Mouse (Mus musculus): Measurements from ENCODE around the gene Tmem206. TPM values are rescaled to one million over a fixed set of nuclear protein-coding genes. Genes with fewer than 3 reads are reported as not detected.

Tmem206 gene
- polyA plus RNA-seq, 1 experiment from 2014 or later: 29.5 TPM

DNA sequence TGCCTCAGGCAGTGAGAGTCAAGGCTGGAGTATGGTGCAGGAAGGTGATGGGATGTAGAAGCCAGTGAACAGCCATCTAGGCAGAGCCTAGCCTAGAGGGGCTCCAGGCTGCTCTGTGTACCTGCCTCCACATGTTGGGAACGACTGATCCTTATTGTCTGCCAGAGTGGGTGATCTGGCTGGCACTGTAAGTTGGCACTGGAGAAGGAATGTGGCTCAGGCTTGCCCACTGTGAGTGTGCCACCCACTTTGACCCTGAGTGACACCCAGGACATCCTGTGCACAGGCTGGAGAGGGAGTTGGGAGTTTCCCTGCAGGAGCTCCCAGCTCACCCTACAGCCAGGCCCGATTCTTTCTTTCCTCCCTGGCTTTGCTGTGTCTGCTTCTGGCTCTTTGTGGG is 14.2 kb downstream of the Tmem206 start:
- no peaks in the 10 kb centered on the region for H3K4me1 ChIP-seq
- no peaks in the 10 kb centered on the region for H3K27me3 ChIP-seq (ENCODE audit: poor library complexity, severe bottlenecking)
- H3K36me3 ChIP-seq (replicated peaks): peaks cover 86% of the 10 kb centered on the region
- 97% methylated on average over 2 of the region's 2 CpGs for WGBS
- H3K9me3 ChIP-seq: no peaks in the 10 kb centered on the region
- H3K4me3 ChIP-seq: no peak overlapping the region
- no peak overlapping the region for H3K27ac ChIP-seq
- no peak for DNase-seq (ENCODE audit: extremely low spot score, low spot score)

DNA sequence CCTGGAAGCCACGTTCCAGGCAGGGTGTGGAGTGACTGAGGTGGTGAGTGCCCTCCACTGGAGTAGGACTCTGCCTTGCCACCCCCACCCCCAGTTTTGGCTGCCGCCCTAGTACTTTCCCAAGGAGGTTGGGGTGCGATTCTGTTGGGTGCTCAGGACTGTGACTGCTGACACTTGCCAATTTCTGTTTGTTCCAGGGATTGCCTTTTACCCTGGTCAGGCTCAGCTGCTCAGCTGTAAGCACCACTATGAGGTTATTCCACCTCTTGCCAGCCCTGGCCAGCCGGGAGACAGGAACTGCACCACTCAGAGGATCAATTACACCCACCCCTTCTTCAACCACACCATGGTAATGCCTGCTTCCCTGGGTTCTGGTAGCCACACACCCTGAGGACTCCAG is 14.8 kb downstream of the Tmem206 start:
- Histone ChIP-seq H3K4me1 (no peaks in the 10 kb centered on the region), H3K4me3 (no peak overlapping the region), H3K27ac (no peak overlapping the region), H3K9me3 (no peaks in the 10 kb centered on the region), H3K27me3 (ENCODE audit: poor library complexity, severe bottlenecking) (no peaks in the 10 kb centered on the region), H3K36me3 (replicated peaks) (peaks cover 92% of the 10 kb centered on the region)
- 91% methylated on average over 4 of the region's 4 CpGs for WGBS
- no peak for DNase-seq (ENCODE audit: extremely low spot score, low spot score)

DNA sequence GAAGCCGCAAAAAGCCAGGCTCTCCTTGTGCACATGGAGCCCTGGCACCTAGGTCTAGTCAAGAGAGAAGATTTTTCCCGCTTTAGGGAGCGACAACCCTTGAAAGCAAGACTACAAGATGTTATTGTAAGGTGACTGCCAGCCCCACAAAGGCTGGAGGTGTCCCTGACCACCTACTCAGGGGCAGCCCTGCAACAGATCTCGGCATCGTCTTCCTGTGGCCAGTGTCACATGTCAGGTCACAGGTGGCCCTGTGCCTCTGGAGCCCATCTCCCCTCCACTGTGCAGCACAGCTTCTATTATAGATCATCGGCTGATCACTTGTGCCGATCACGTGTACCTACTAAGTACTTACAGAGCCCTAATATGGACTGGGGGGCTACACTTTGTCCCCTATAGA is 21.9 kb downstream of the Tmem206 start:
- Histone ChIP-seq H3K4me1 (peaks cover 7% of the 10 kb centered on the region), H3K27me3 (ENCODE audit: poor library complexity, severe bottlenecking) (no peaks in the 10 kb centered on the region), H3K36me3 (replicated peaks) (peaks cover 95% of the 10 kb centered on the region), H3K9me3 (no peaks in the 10 kb centered on the region), H3K4me3 (no peak overlapping the region), H3K27ac (no peak overlapping the region)
- no peak for DNase-seq (ENCODE audit: extremely low spot score, low spot score)
- WGBS: 94% methylated on average over 8 of the region's 8 CpGs

DNA sequence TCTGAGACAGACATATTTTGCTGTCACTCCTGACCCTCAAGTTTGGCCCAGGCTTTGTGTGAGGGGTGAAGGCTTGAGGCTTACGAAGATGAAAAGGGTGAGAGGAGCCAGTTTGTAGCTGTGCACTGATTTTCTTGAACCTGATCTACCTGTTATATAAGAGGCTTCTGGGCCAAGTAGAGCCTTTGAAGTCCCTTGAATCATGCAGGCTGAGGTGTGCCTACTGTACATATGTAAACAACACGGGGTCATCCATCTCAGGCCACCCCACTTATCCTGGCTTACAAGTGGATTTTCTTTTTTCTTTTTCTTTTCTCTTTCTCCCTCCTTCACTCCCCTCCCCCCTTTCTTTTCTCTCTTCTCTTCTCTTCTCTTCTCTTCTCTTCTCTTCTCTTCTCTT is 22.9 kb downstream of the Tmem206 start:
- Histone ChIP-seq H3K27me3 (ENCODE audit: poor library complexity, severe bottlenecking) (no peaks in the 10 kb centered on the region), H3K9me3 (no peaks in the 10 kb centered on the region), H3K4me1 (peaks cover 11% of the 10 kb centered on the region), H3K27ac (no peak overlapping the region), H3K4me3 (no peak overlapping the region), H3K36me3 (replicated peaks) (peaks cover 92% of the 10 kb centered on the region)
- WGBS: 94% methylated on average over 2 of the region's 2 CpGs
- no peak for DNase-seq (ENCODE audit: extremely low spot score, low spot score)

DNA sequence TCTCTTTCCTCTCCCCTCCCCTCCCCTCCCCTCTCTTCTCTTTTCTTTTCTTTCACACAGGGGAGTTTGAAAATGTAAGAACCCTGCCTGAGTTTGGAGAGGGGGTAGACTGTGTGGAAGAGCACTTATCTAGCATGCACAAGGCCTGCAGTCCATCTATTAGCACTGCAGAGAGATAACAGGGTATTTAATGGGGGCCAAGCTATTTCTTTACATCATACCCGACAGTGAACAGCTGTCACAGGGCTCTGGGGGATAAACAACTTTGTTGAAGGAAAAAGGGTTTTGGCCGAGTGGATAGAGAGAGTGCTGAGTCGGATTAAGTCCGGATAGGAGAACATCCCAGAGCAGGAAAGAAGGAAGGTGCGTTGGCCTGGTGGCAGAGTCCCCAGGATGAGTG is 23.3 kb downstream of the Tmem206 start:
- WGBS: 79% methylated on average over 5 of the region's 5 CpGs
- H3K4me1 ChIP-seq: peaks cover 11% of the 10 kb centered on the region
- no peak for DNase-seq (ENCODE audit: extremely low spot score, low spot score)
- H3K36me3 ChIP-seq (replicated peaks): peaks cover 92% of the 10 kb centered on the region
- H3K27ac ChIP-seq: no peak overlapping the region
- no peaks in the 10 kb centered on the region for H3K9me3 ChIP-seq
- H3K27me3 ChIP-seq (ENCODE audit: poor library complexity, severe bottlenecking): no peaks in the 10 kb centered on the region
- no peak overlapping the region for H3K4me3 ChIP-seq

DNA sequence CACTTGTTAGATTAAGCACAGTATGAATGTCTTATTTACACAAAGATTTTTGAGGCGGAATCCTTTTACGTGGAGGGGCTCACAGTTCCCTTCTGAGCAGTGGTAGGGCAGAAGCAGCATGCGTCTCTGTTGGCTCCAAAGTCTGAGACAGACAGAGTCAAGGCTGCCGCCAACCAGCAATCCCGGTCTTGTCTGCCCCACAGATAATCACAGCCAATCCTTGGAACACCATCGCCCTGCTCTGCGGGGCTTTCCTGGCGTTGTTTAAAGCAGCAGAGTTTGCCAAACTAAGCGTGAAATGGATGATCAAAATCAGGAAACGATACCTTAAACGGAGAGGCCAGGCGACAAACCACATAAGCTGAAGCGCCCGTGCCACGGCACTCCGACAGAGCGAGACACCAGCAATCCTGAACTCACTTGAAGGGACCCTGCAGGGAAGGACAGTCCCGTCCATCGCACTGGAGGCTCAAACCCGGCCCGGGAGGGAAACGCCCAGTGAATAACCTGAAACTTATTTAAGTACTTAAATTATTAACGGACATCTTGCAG is 23.9 kb downstream of the Tmem206 start:
- peaks cover 11% of the 10 kb centered on the region for H3K4me1 ChIP-seq
- H3K27me3 ChIP-seq (ENCODE audit: poor library complexity, severe bottlenecking): no peaks in the 10 kb centered on the region
- 88% methylated on average over 23 of the region's 23 CpGs for WGBS
- no peaks in the 10 kb centered on the region for H3K9me3 ChIP-seq
- H3K4me3 ChIP-seq: no peak overlapping the region
- H3K36me3 ChIP-seq (replicated peaks): peaks cover 93% of the 10 kb centered on the region
- no peak overlapping the region for H3K27ac ChIP-seq
- DNase-seq (ENCODE audit: extremely low spot score, low spot score): no peak

DNA sequence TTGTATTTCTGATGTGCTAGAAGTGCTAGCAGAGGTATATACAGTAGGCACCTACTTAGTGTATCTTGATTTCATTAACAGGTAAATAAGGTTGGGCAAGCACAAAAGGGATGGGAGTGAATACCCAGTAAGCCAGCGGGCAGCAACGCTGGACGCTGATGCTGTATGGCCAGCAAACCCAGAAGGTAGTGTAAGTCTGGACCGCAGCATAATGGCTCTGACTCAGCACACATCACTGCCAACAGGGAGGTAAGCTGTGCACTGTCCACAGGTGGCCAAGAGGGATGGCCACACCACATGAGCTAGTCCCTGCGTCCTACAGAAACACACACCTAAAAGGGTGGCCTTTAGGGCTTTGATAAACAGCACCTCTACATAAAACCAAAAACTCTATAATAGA is 24.6 kb downstream of the Tmem206 start:
- H3K4me3 ChIP-seq: no peak overlapping the region
- no peak for DNase-seq (ENCODE audit: extremely low spot score, low spot score)
- H3K27me3 ChIP-seq (ENCODE audit: poor library complexity, severe bottlenecking): no peaks in the 10 kb centered on the region
- 96% methylated on average over 5 of the region's 5 CpGs for WGBS
- H3K36me3 ChIP-seq (replicated peaks): peaks cover 92% of the 10 kb centered on the region
- H3K27ac ChIP-seq: no peak overlapping the region
- H3K9me3 ChIP-seq: no peaks in the 10 kb centered on the region
- H3K4me1 ChIP-seq: peaks cover 11% of the 10 kb centered on the region

DNA sequence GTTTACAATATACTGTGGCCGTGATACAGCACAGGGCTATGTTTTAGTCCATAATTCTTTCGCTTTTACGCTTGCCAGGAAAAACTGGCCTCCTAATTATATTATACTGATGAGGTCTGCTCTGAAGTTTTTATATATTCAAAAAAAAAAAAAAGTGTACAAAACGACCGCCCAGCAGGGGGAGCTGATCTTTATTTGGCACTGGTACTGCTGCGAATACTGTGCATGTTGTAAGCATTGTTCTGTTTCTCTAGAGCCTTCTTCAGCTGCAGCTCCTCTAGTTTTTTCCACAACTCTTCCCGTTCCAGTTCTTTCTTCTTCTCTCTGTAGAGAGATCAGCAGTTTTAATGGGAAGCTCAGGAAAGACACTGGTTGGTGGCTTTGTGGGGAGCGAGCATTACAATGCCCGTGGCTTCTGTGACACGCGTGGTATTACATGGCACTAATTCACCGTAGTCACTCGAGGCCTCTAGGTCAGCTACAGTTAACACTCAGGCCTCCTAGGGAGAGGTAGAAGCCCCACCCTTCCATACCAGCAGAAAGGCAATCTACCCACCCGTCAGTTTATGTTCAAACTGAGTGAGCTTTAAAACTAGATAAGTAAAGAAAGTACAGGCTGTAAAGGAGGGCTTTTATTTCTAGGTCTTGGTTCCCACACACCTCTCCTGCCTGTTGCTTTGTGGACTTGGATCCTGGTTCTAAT is 27.2 kb downstream of the Tmem206 start:
- Histone ChIP-seq H3K27ac (peak overlapping the region; percentile 54), H3K27me3 (ENCODE audit: poor library complexity, severe bottlenecking) (no peaks in the 10 kb centered on the region), H3K4me1 (peaks cover 11% of the 10 kb centered on the region), H3K9me3 (no peaks in the 10 kb centered on the region), H3K4me3 (no peak overlapping the region), H3K36me3 (replicated peaks) (peaks cover 92% of the 10 kb centered on the region)
- 79% methylated on average over 14 of the region's 14 CpGs for WGBS
- DNase-seq (ENCODE audit: extremely low spot score, low spot score): no peak

DNA sequence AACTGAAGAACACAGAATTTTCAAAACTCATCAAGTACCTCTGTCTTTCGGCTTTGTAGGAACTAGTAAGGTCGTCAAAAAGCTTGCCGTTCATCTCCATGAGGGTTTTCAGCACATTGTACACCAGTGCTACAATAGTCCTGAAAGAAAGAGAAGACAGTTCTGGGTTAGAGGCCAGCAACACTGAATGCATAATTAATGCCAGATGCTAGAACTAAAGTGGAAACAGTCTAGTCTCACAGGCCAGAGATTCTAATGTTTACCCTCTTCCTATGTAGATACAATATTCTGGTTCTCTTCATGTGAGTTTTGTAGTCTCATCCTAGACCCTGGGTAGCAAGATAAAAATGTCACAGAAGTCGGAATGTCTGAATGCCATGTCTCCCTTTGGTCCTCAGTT is 28.1 kb downstream of the Tmem206 start:
- no peaks in the 10 kb centered on the region for H3K27me3 ChIP-seq (ENCODE audit: poor library complexity, severe bottlenecking)
- H3K9me3 ChIP-seq: no peaks in the 10 kb centered on the region
- no peak overlapping the region for H3K27ac ChIP-seq
- H3K36me3 ChIP-seq (replicated peaks): peaks cover 92% of the 10 kb centered on the region
- H3K4me1 ChIP-seq: peaks cover 11% of the 10 kb centered on the region
- H3K4me3 ChIP-seq: no peak overlapping the region
- no peak for DNase-seq (ENCODE audit: extremely low spot score, low spot score)
- 74% methylated on average over 4 of the region's 4 CpGs for WGBS

DNA sequence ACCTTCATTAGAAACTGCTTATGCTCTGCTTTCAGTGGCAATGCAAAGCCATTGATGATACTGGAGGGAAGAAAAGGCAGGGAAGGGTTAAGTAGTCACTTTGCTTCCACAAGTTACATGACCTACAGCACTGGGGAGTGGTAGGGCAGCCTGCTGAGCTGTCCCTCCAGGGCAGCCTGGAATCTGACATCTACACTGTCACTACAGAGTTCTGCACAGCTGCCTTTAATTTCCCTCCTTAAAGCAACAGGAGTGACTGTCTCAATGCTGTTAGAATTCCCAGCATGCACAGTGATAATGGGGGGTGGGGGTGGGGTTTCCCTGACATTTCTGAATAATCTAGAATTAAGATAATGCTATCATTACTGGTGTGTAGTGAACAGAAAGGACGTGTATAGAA is 31.2 kb downstream of the Tmem206 start:
- Histone ChIP-seq H3K4me1 (peaks cover 3% of the 10 kb centered on the region; the same call in 1 of the 2 replicates), H3K36me3 (replicated peaks) (peaks cover 75% of the 10 kb centered on the region), H3K27me3 (ENCODE audit: poor library complexity, severe bottlenecking) (no peaks in the 10 kb centered on the region), H3K27ac (no peak overlapping the region), H3K4me3 (no peak overlapping the region), H3K9me3 (no peaks in the 10 kb centered on the region)
- 69% methylated on average over 1 of the region's 1 CpGs for WGBS
- DNase-seq (ENCODE audit: extremely low spot score, low spot score): no peak

DNA sequence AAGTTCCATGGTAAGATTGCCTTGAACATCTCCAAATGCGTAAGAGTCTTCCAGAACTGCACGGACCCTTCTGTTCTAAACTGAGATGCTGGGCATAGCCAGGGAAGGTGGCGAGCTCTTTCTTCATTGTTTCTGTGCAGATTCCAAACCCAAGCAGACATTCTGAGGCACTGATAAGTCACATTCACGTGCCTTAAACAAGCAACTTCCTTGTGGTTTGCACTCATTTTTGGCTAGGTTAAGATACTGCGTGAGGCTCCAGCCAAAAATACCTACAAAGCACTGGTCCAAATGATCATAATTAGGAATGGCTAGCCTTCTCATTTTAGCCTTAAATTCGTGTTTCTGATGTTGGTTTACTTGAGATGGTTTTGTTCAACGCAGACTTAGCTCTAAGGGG is 33.8 kb downstream of the Tmem206 start:
- Histone ChIP-seq H3K36me3 (replicated peaks) (peaks cover 54% of the 10 kb centered on the region), H3K4me3 (no peak overlapping the region), H3K9me3 (no peaks in the 10 kb centered on the region), H3K27ac (no peak overlapping the region), H3K27me3 (ENCODE audit: poor library complexity, severe bottlenecking) (no peaks in the 10 kb centered on the region), H3K4me1 (no peaks in the 10 kb centered on the region)
- no peak for DNase-seq (ENCODE audit: extremely low spot score, low spot score)
- 86% methylated on average over 7 of the region's 7 CpGs for WGBS

DNA sequence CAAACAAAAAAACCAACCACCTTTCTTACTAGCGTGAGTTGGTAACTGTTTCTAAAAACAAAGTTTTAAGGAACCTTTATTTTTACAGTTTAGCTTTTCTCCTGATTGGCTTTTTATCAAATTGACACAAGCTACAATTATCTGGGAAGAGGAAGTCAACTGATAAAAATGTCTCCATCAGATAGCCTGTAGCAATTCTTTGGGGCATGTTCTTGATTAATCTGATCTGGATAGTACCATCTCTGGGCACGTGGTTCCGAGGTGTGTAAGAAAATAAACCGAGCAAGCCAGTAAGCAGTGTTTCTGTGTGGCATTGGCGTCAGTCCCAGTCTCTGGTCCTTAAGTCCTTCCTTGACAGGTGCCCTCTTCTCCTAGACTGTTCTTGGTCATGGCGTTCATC is 36.7 kb downstream of the Tmem206 start:
- peaks cover 28% of the 10 kb centered on the region for H3K36me3 ChIP-seq (replicated peaks)
- DNase-seq (ENCODE audit: extremely low spot score, low spot score): no peak
- H3K9me3 ChIP-seq: no peaks in the 10 kb centered on the region
- H3K4me3 ChIP-seq: no peak overlapping the region
- no peaks in the 10 kb centered on the region for H3K4me1 ChIP-seq
- no peaks in the 10 kb centered on the region for H3K27me3 ChIP-seq (ENCODE audit: poor library complexity, severe bottlenecking)
- 92% methylated on average over 6 of the region's 6 CpGs for WGBS
- no peak overlapping the region for H3K27ac ChIP-seq

DNA sequence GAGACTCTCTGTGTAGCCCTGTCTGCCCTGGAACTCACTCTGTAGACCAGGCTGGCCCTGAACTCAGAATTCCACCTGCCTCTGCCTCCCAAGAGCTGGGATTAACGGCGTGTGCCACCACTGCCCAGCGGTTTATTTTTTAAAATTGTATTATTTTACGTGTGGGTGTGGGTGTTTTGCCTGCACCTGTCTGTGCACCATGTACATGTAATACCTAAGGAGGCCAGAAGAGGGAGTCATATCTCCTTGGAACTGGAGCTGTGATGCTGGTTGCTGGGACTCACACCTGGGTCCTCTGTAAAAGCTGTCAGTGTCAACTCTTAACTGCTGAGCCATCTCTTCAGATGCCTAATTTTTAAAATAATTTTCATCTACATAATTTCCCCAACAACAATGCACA is 38.8 kb downstream of the Tmem206 start:
- Histone ChIP-seq H3K27me3 (ENCODE audit: poor library complexity, severe bottlenecking) (no peaks in the 10 kb centered on the region), H3K9me3 (no peaks in the 10 kb centered on the region), H3K27ac (no peak overlapping the region), H3K4me3 (no peak overlapping the region), H3K36me3 (replicated peaks) (peaks cover 20% of the 10 kb centered on the region), H3K4me1 (no peaks in the 10 kb centered on the region)
- DNase-seq (ENCODE audit: extremely low spot score, low spot score): no peak
- WGBS: 75% methylated on average over 4 of the region's 4 CpGs
